Mouse (Mus musculus) erythroblast, embryonic 14.5 days (primary cell): Measurements from ENCODE around the gene Plet1. TPM values are rescaled to one million over a fixed set of nuclear protein-coding genes. Genes with fewer than 3 reads are reported as not detected.

Experiments used
- H3K27me3 ChIP-seq: 2 replicates; pipeline ENCODE4 v1.6.1; 2012; ENCODE audit warnings: inconsistent platforms; ENCODE audit not compliant: control insufficient read depth
- H3K36me3 ChIP-seq: 2 replicates; pipeline ENCODE4 v1.6.1; 2012; ENCODE audit warnings: mild to moderate bottlenecking, inconsistent platforms; ENCODE audit not compliant: control insufficient read depth
- H3K4me1 ChIP-seq: 2 replicates; pipeline ENCODE4 v1.6.1; 2012; ENCODE audit warnings: inconsistent platforms; ENCODE audit not compliant: control insufficient read depth
- H3K4me3 ChIP-seq: replicated peaks from 2 replicates; pipeline ENCODE3; 2012; ENCODE audit warnings: moderate library complexity, mild to moderate bottlenecking, inconsistent platforms
- H3K9me3 ChIP-seq: 2 replicates; pipeline ENCODE4 v1.6.1; 2012; ENCODE audit warnings: low read length, inconsistent platforms, mixed read lengths; ENCODE audit not compliant: control insufficient read depth
- GATA1 ChIP-seq: IDR thresholded peaks from 2 replicates; pipeline ENCODE4 v1.6.1; 2012; ENCODE audit warnings: low read length, inconsistent platforms, mixed read lengths
- TAL1 ChIP-seq: IDR thresholded peaks from 3 replicates; pipeline ENCODE4 v1.6.1; 2012; ENCODE audit warnings: low read length, inconsistent platforms, mixed read lengths
- polyA plus RNA-seq: library from polyadenylated mRNA; stranded (reverse); fragments of >175 nt; gene quantifications from 2 replicates; pipeline ENCODE4 v1.2.3, GENCODE M21; 2012

Plet1 gene
- polyA plus RNA-seq, 1 experiment = not detected

GRCm38 (mm10) chr9:50490836-50491235 lies 3.5 kb upstream of the Plet1 start:
- H3K9me3 ChIP-seq = no peaks in the 10 kb centered on the region
- H3K4me3 ChIP-seq = no peak overlapping the region
- H3K36me3 ChIP-seq = no peaks in the 10 kb centered on the region
- H3K4me1 ChIP-seq = peaks cover 9% of the 10 kb centered on the region
- no peak for TF ChIP-seq TAL1
- no peak for TF ChIP-seq GATA1
- H3K27me3 ChIP-seq = no peaks in the 10 kb centered on the region

GRCm38 (mm10) chr9:50491531-50492045 lies 2.7 kb upstream of the Plet1 start:
- Histone ChIP-seq H3K27me3 (no peaks in the 10 kb centered on the region), H3K4me1 (peaks cover 16% of the 10 kb centered on the region), H3K9me3 (no peaks in the 10 kb centered on the region), H3K36me3 (no peaks in the 10 kb centered on the region), H3K4me3 (no peak overlapping the region)
- TF ChIP-seq GATA1 = no peak
- TF ChIP-seq TAL1 = no peak

GRCm38 (mm10) chr9:50493777-50494176 lies 548 bp upstream of the Plet1 start:
- Histone ChIP-seq H3K4me1 (peaks cover 17% of the 10 kb centered on the region), H3K9me3 (no peaks in the 10 kb centered on the region), H3K36me3 (no peaks in the 10 kb centered on the region), H3K27me3 (no peaks in the 10 kb centered on the region), H3K4me3 (no peak overlapping the region)
- no peak for TF ChIP-seq TAL1
- TF ChIP-seq GATA1 = no peak

- no peak overlapping the region for H3K4me3 ChIP-seq
- H3K36me3 ChIP-seq = no peaks in the 10 kb centered on the region
These were observed 1.3 kb downstream of the Plet1 start for GRCm38 (mm10) chr9:50495405-50496150.

GRCm38 (mm10) chr9:50496151-50496505 lies 1.8 kb downstream of the Plet1 start:
- no peak for TF ChIP-seq TAL1
- no peak for TF ChIP-seq GATA1
- no peaks in the 10 kb centered on the region for H3K27me3 ChIP-seq
- no peak overlapping the region for H3K4me3 ChIP-seq
- no peaks in the 10 kb centered on the region for H3K9me3 ChIP-seq
- H3K4me1 ChIP-seq = peaks cover 23% of the 10 kb centered on the region
- no peaks in the 10 kb centered on the region for H3K36me3 ChIP-seq

More at GRCm38 (mm10) chr9:50495405-50496150, 1.3 kb downstream of the Plet1 start:
- Histone ChIP-seq H3K4me1 (peaks cover 21% of the 10 kb centered on the region), H3K9me3 (no peaks in the 10 kb centered on the region), H3K27me3 (no peaks in the 10 kb centered on the region)
- TF ChIP-seq TAL1 (no peak), GATA1 (no peak)

- H3K4me1 ChIP-seq = peaks cover 24% of the 10 kb centered on the region
- no peaks in the 10 kb centered on the region for H3K9me3 ChIP-seq
- no peak for TF ChIP-seq TAL1
- no peak for TF ChIP-seq GATA1
- no peaks in the 10 kb centered on the region for H3K27me3 ChIP-seq
- no peaks in the 10 kb centered on the region for H3K36me3 ChIP-seq
- no peak overlapping the region for H3K4me3 ChIP-seq
These were observed 2.2 kb downstream of the Plet1 start for GRCm38 (mm10) chr9:50496546-50496945.

- no peak for TF ChIP-seq GATA1
- TF ChIP-seq TAL1 = no peak
- no peaks in the 10 kb centered on the region for H3K9me3 ChIP-seq
- H3K4me3 ChIP-seq = no peak overlapping the region
These were observed 2.8 kb downstream of the Plet1 start for GRCm38 (mm10) chr9:50497076-50497475.

GRCm38 (mm10) chr9:50497536-50497935 lies 3.2 kb downstream of the Plet1 start:
- Histone ChIP-seq H3K9me3 (no peaks in the 10 kb centered on the region), H3K27me3 (no peaks in the 10 kb centered on the region), H3K4me1 (peaks cover 24% of the 10 kb centered on the region), H3K4me3 (no peak overlapping the region), H3K36me3 (no peaks in the 10 kb centered on the region)
- no peak for TF ChIP-seq TAL1
- TF ChIP-seq GATA1 = no peak

More at GRCm38 (mm10) chr9:50497076-50497475, 2.8 kb downstream of the Plet1 start:
- H3K27me3 ChIP-seq = no peaks in the 10 kb centered on the region
- peaks cover 24% of the 10 kb centered on the region for H3K4me1 ChIP-seq
- no peaks in the 10 kb centered on the region for H3K36me3 ChIP-seq

- no peaks in the 10 kb centered on the region for H3K27me3 ChIP-seq
- TF ChIP-seq TAL1 (no peak), GATA1 (no peak)
- H3K36me3 ChIP-seq = no peaks in the 10 kb centered on the region
- H3K4me1 ChIP-seq = peaks cover 24% of the 10 kb centered on the region
- no peak overlapping the region for H3K4me3 ChIP-seq
- no peaks in the 10 kb centered on the region for H3K9me3 ChIP-seq
These were observed 4.5 kb downstream of the Plet1 start for GRCm38 (mm10) chr9:50498815-50499214.
